Mouse (Mus musculus): ENCODE results near the gene Aplnr.

- TF ChIP-seq POLR2A (IDR thresholded peaks at IDR 0.05; ENCODE audit: borderline replicate concordance, extremely low read depth, insufficient read depth, insufficient read length, poor library complexity, severe bottlenecking): no peak
- no peak for TF ChIP-seq CTCF (IDR thresholded peaks at IDR 0.05; ENCODE audit: borderline replicate concordance, extremely low read depth, insufficient read depth, insufficient read length)
These were observed 25.0 kb downstream of the Aplnr start for GRCm38 (mm10) chr2:85160901-85161637.
